Comparison of ENCODE assay signal across 15 mouse cellular contexts in genomic region chr4:83966898-83967297, GRCm38 (mm10).
A peak's percentile ranks its signal among the peaks of the same experiment; 100 is the strongest.
DNase-seq lines count a peak whose midpoint lies in the region.
"Had no signal": no experiment of that assay in that cellular context is flagged by ENCODE, and none has a peak within 500 bp of the region (broad histone marks: within the 10 kb centered on the region; RNA-seq: fewer than 3 reads in every experiment).

No protein-coding gene starts in this region.

- intact Hi-C loops in left cerebral cortex, postnatal 14 days (cut with DNase I): no loop called here
- intact Hi-C loops in left cerebral cortex, postnatal 4 days (cut with DNase I): no loop called here

- peak; percentile 28 to 43 for DNase-seq in left cerebral cortex, postnatal 14 days (ENCODE audit: low spot score in 2 of 2)
- no peak for DNase-seq in left cerebral cortex, postnatal 4 days
- DNase-seq in layer of hippocampus, adult 18-20 months (ENCODE audit: low spot score in 2 of 2): peak; percentile 50 to 78
- DNase-seq in layer of hippocampus, postnatal 14 days (ENCODE audit: low spot score in 2 of 2): peak; percentile 36 to 68
- peak; percentile 14 to 24 for DNase-seq in right cerebral cortex, postnatal 36 days (ENCODE audit: low spot score in 2 of 2)
- DNase-seq in adrenal gland, postnatal 4 days (ENCODE audit: low spot score in 2 of 2): no peak
- DNase-seq in spleen, postnatal 36 days (ENCODE audit: low spot score in 2 of 2): no peak
- DNase-seq: adrenal gland, adult 2 months; cerebellum, adult 18-20 months; cerebellum, postnatal 14 days; gastrocnemius, postnatal 14 days; heart, adult 18-20 months; heart, postnatal 14 days; lung, adult 2 months; lung, postnatal 14 days had no signal

Comparison
In these comparisons a context has a peak if more than half of its experiments do, and no peak if none do; other contexts are left out.
1. DNase-seq: peak in left cerebral cortex, postnatal 14 days (2 of 2), layer of hippocampus, adult 18-20 months (2 of 2), layer of hippocampus, postnatal 14 days (2 of 2) and right cerebral cortex, postnatal 36 days (2 of 2); none in left cerebral cortex, postnatal 4 days (single experiment), adrenal gland, postnatal 4 days (0 of 2) and spleen, postnatal 36 days (0 of 2).